Mouse (Mus musculus) heart, postnatal 0 days (tissue): Measurements from ENCODE around the gene Zrsr2.

ENCODE experiments used
- CTCF ChIP-seq: IDR thresholded peaks from 2 replicates; pipeline ENCODE4 v1.5.1; 2016; ENCODE audit warnings: antibody characterized with exemption, control low read depth, low read depth
- EP300 ChIP-seq: IDR thresholded peaks from 2 replicates; pipeline ENCODE4 v1.6.1; 2016; ENCODE audit warnings: antibody characterized with exemption, low read depth

DNA sequence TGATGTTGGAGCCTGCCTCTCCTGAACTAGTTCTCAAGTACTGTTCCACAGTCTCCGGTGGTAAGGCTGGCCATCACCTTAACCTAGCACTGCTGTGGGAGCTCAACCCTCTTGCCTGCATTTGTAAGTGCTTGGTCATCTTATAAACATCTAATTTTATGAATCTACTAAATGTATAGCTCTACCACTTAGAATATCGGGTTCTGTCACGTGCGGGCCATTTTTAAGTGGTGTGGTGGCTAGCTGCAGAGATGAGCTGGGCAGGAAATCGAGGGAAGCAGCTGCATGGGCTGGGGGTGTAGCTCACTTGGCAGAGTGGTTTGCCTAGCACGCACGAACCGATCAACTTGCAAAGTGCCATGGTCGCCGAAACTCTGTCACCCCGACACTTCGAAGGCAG is 1.1 kb downstream of the Zrsr2 start:
- TF ChIP-seq CTCF (no peak), EP300 (no peak)
